ENCODE assay signal across 7 mouse cellular contexts in the genomic region with DNA sequence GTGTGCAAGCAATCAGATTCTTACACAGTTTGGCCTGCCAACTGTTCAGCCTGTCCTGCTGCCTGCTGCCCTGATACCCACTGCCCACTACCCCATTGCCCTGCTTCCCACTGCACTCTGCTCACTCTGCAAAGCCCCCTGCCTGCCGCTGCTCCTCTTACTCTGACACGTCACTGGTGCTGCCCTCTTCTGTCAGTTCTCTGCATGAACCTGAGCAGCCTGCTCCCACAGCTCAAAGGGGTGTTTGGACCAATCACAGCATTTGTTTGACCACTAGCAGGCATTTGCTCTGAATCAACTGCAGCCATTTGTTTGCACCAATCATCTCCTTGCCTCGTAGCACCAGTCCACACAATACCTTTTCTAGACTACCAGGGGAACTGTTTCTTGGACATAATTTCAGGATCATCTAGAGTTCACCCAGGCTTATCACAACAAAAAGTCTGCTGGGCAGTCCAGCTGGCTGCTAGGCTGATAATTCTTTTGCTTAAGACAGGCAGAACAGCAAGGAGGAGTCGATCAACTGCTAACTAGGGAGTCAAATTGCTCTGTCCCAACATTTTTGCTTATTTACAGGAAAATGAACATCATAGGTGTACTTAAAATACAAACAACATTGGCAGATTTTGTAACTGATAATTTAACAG. TPM values are rescaled to one million over a fixed set of nuclear protein-coding genes. Genes with fewer than 3 reads are reported as not detected.
DNase-seq lines count a peak whose midpoint lies in the region; ATAC-seq and TF ChIP-seq lines count a peak whose summit lies in the region.

No protein-coding gene starts in this region.

- no peak overlapping the region for H3K4me3 ChIP-seq in hindbrain, embryonic 11.5 days (ENCODE audit: low read depth, low read length)
- no peak overlapping the region for H3K4me3 ChIP-seq in left cerebral cortex, adult 2 months
- H3K4me3 ChIP-seq in stomach, embryonic 15.5 days (replicated peaks) = no peak overlapping the region

- TF ChIP-seq POLR2A in brain, embryonic 14.5 days (IDR thresholded peaks at IDR 0.05; ENCODE audit: borderline replicate concordance, extremely low read depth, insufficient read depth, insufficient read length, poor library complexity, severe bottlenecking) = no peak

- peak; percentile 66 for TF ChIP-seq CTCF in Patski (IDR thresholded peaks at IDR 0.05)
- peak; percentile 67 for TF ChIP-seq CTCF in brain, embryonic 14.5 days (IDR thresholded peaks at IDR 0.05; ENCODE audit: borderline replicate concordance, extremely low read depth, insufficient read depth, insufficient read length)
- TF ChIP-seq CTCF in left cerebral cortex, adult 2 months (IDR thresholded peaks at IDR 0.05) = peak; percentile 59

- DNase-seq in Patski (ENCODE audit: low read depth, low spot score) = no peak
- DNase-seq in brain, embryonic 14.5 days (ENCODE audit: low read depth) = peak; percentile 81
- DNase-seq in hindbrain, embryonic 11.5 days (ENCODE audit: low spot score) = peak; percentile 71
- DNase-seq in left cerebral cortex, adult 2 months (ENCODE audit: extremely low spot score in 1 of 2, low spot score in 2 of 2) = peak in 1 of 2 experiments; percentile 20

- ATAC-seq in Patski = peak; percentile 51
- ATAC-seq in frontal cortex, adult (ENCODE audit: low TSS enrichment) = 0 out of 2 replicates have a peak, but pooled peaks have one; percentile 30
- peak; percentile 76 for ATAC-seq in hindbrain, embryonic 11.5 days (ENCODE audit: low FRiP score)
- peak; percentile 83 for ATAC-seq in megakaryocyte progenitor cell, adult 5-6 weeks (replicated peaks; ENCODE audit: poor library complexity)
- ATAC-seq in stomach, embryonic 15.5 days (ENCODE audit: insufficient read depth, low FRiP score, low read depth) = peak; percentile 83

- no peaks in the 10 kb centered on the region for H3K4me1 ChIP-seq in hindbrain, embryonic 11.5 days (replicated peaks; ENCODE audit: control insufficient read depth, insufficient read depth, low read length)
- no peaks in the 10 kb centered on the region for H3K4me1 ChIP-seq in stomach, embryonic 15.5 days

- POLR2A ChIA-PET in Patski (lab: Charles Lee) = no interaction called here

- in situ Hi-C loops in Patski (cut with MboI; ENCODE audit: low pct_unique_long_range_greater_than_20kb) = no loop called here

- H3K9me3 ChIP-seq in hindbrain, embryonic 11.5 days (ENCODE audit: control insufficient read depth, low read length) = no peaks in the 10 kb centered on the region
- no peaks in the 10 kb centered on the region for H3K9me3 ChIP-seq in stomach, embryonic 15.5 days

- CTCF ChIA-PET in Patski (lab: Charles Lee) = interaction anchor here (1.0 to 1.6 kb wide), 2 partner anchors 9 to 12 kb away, joined by 3 to 4 read pairs; no protein-coding TSS in a partner anchor

- no peak overlapping the region for H3K27ac ChIP-seq in hindbrain, embryonic 11.5 days (ENCODE audit: low read depth, low read length)
- H3K27ac ChIP-seq in left cerebral cortex, adult 2 months = no peak overlapping the region; the same call in 1 of the 2 replicates
- no peak overlapping the region for H3K27ac ChIP-seq in stomach, embryonic 15.5 days

- H3K9ac ChIP-seq in hindbrain, embryonic 11.5 days (ENCODE audit: low read depth, low read length) = no peak overlapping the region
- H3K9ac ChIP-seq in stomach, embryonic 15.5 days = no peak overlapping the region

- H3K27me3 ChIP-seq in Patski = no peaks in the 10 kb centered on the region
- no peaks in the 10 kb centered on the region for H3K27me3 ChIP-seq in hindbrain, embryonic 11.5 days (ENCODE audit: control insufficient read depth, insufficient read depth, low read length)
- no peaks in the 10 kb centered on the region for H3K27me3 ChIP-seq in stomach, embryonic 15.5 days (replicated peaks)

- intact Hi-C loops in left cerebral cortex, adult 2 months (cut with DNase I) = loop anchor here (2.0 to 5.0 kb wide), 2 partner anchors 91 to 105 kb away; no protein-coding TSS in a partner anchor

- H3K36me3 ChIP-seq in hindbrain, embryonic 11.5 days (ENCODE audit: control insufficient read depth, insufficient read depth, low read length) = no peaks in the 10 kb centered on the region
- no peaks in the 10 kb centered on the region for H3K36me3 ChIP-seq in stomach, embryonic 15.5 days

- 15% methylated on average over 4 of the region's 4 CpGs for WGBS in hindbrain, embryonic 11.5 days
- 8% methylated on average over 4 of the region's 4 CpGs for WGBS in stomach, embryonic 15.5 days

- H3K4me2 ChIP-seq in hindbrain, embryonic 11.5 days (replicated peaks; ENCODE audit: low read depth, low read length) = no peak overlapping the region
- no peak overlapping the region for H3K4me2 ChIP-seq in stomach, embryonic 15.5 days

RNA-seq across cellular contexts. Expression of gene Mx1, which starts 44.7 kb away (rescaled TPM):
- 2.5 TPM for polyA plus RNA-seq in Patski (2021)
- 0.09 and 0.21 TPM in 2 replicates for polyA plus RNA-seq in brain, embryonic 14.5 days (2012; rRNA removed)
- not detected in 2 replicates for polyA plus RNA-seq in hindbrain, embryonic 11.5 days (2014; fragmentation: Nextera tagmentation; extraction: Ambion mirVana)
- total RNA-seq in left cerebral cortex, adult 2 months (2021) = under 1 TPM; 0.36 to 0.70 TPM
- 1.4 and 1.7 TPM in 2 replicates for total RNA-seq in megakaryocyte progenitor cell, adult 5-6 weeks (2015)
- total RNA-seq in megakaryocyte progenitor cell, adult 5-6 weeks (2017) = 3.2 and 9.5 TPM in 2 replicates
- polyA plus RNA-seq in stomach, embryonic 15.5 days (2015; fragmentation: Nextera tagmentation; extraction: Ambion mirVana) = 0.35 and 0.39 TPM in 2 replicates

Comparison
In these comparisons a context has a peak if more than half of its experiments do, and no peak if none do; other contexts are left out.
1. ATAC-seq: peak in every context shown above with its lines; median percentile 83 in megakaryocyte progenitor cell, adult 5-6 weeks; 83 in stomach, embryonic 15.5 days; 76 in hindbrain, embryonic 11.5 days; 51 in Patski; 30 in frontal cortex, adult.